Mouse (Mus musculus): ENCODE data around the gene Yy1.

DNA sequence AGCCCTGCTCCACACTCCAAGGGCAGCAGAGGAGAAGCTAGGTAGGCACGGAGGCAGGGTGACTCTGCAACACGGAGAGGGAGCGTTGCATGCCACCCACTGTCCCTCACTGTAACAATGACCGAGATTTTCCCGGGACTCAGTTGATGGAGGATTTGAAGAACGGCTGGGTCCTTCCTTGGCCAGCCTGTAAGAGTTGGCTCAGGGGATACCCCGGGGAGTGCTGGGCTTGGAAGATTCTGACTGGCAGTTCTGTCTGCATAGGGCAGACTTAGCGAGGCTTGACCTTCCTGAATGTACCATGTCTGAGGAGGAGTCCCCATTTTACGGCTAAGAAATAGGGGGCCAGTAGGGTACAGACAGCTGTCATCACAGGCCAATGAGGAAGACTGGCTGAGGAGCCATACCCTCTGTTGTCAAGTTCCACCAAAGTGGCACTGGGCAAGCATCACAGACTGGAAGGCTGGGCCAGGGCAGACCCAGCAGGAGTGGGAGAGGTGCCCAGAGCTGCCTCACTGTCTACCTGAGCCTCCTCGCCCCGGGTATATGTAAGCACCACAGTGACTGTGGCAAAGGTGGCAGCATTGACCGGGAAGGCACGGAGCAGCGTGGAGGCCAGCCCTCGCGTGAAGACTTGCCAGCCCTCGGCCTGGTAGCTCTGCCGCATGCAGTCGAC, 33.6 kb downstream of the Yy1 start:
- TF ChIP-seq CTCF (IDR thresholded peaks at IDR 0.05; ENCODE audit: low read depth) (no peak), EP300 (IDR thresholded peaks at IDR 0.05; ENCODE audit: low read depth) (no peak)
